Mouse (Mus musculus) bone marrow macrophage, adult 2 months (primary cell): Measurements from ENCODE around the gene Limk1.

ENCODE experiments used
- CTCF ChIP-seq: IDR thresholded peaks from 2 replicates; pipeline ENCODE4 v1.5.1; 2012; ENCODE audit warnings: low read depth, mild to moderate bottlenecking, low read length, moderate library complexity
- POLR2A ChIP-seq: IDR thresholded peaks from 2 replicates; pipeline ENCODE4 v1.6.1; 2012; ENCODE audit warnings: mild to moderate bottlenecking, low read depth, low read length, borderline replicate concordance

DNA sequence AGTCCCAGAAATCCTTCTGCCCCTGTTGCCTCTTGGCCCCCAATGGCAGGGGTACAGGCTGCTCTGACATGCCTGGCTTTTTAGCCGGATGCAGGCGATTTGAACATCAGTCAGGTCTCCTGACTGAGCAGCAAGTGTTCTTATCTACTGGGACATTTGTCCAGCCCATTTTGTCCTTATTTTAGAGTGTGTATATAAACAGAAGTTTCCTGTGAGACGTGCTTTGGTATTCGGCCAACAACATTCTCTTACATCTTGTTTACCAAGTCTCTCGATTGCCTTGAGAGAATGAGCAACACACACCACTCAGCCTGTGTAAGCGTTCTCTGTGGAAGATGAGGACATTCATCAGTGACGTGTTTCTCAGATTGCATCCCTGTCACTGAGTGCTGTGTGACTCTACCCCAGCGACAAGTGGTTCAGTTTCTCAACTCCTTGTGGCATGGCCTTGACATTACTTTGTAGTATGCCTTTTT lies 43.7 kb downstream of the Limk1 start:
- TF ChIP-seq POLR2A (no peak), CTCF (no peak)
